Mouse (Mus musculus) lung, embryonic 15.5 days (tissue): ENCODE measurements around the gene Klf12. TPM values are rescaled to one million over a fixed set of nuclear protein-coding genes. Genes with fewer than 3 reads are reported as not detected.

Source experiments
- ATAC-seq: fragments of 200-750 bp; cut with Nextera tagmentation; 2 replicates; pipeline ENCODE4 v1.8.0; 2017; ENCODE audit warnings: moderate number of reproducible peaks, borderline replicate concordance; ENCODE audit not compliant: low FRiP score, low TSS enrichment; ENCODE audit errors: extremely low read depth
- H3K27ac ChIP-seq: fragments of 300-500 bp; sonication (generic); 2 replicates; pipeline ENCODE4 v1.5.1; 2015; ENCODE audit warnings: moderate library complexity, mild to moderate bottlenecking, inconsistent platforms
- H3K27me3 ChIP-seq: fragments of 300-500 bp; sonication (generic); 2 replicates; pipeline ENCODE4 v1.6.1; 2015; ENCODE audit warnings: inconsistent platforms
- H3K36me3 ChIP-seq: fragments of 300-500 bp; sonication (generic); 2 replicates; pipeline ENCODE4 v1.6.1; 2015; ENCODE audit warnings: inconsistent platforms
- H3K4me1 ChIP-seq: fragments of 300-500 bp; sonication (generic); 2 replicates; pipeline ENCODE4 v1.6.1; 2015; ENCODE audit warnings: inconsistent platforms
- H3K4me2 ChIP-seq: fragments of 300-500 bp; sonication (generic); 2 replicates; pipeline ENCODE4 v1.6.1; 2015; ENCODE audit warnings: inconsistent platforms, mild to moderate bottlenecking, moderate library complexity
- H3K4me3 ChIP-seq: fragments of 300-500 bp; sonication (generic); 2 replicates; pipeline ENCODE4 v1.5.1; 2015; ENCODE audit warnings: mild to moderate bottlenecking, inconsistent platforms
- H3K9ac ChIP-seq: fragments of 300-500 bp; sonication (generic); 2 replicates; pipeline ENCODE4 v1.6.1; 2015; ENCODE audit warnings: inconsistent platforms
- H3K9me3 ChIP-seq: fragments of 300-500 bp; sonication (generic); 2 replicates; pipeline ENCODE4 v1.6.1; 2016; ENCODE audit warnings: inconsistent platforms
- WGBS: fragments of 180-500 bp; shearing (Covaris S2); methylation state at CpG from one replicate; pipeline ENCODE4 v1.1.7; 2015; 5-methylcytosine and 5-hydroxymethylcytosine counted together
- polyA plus RNA-seq: library from polyadenylated mRNA; unstranded; fragments of >200 nt; fragmentation: Nextera tagmentation; extraction: Ambion mirVana; gene quantifications from 2 replicates; pipeline ENCODE4 v1.2.1, GENCODE M21; 2015

The Klf12 gene
- polyA plus RNA-seq, 1 experiment from 2014 or later = 11.6 TPM

DNA sequence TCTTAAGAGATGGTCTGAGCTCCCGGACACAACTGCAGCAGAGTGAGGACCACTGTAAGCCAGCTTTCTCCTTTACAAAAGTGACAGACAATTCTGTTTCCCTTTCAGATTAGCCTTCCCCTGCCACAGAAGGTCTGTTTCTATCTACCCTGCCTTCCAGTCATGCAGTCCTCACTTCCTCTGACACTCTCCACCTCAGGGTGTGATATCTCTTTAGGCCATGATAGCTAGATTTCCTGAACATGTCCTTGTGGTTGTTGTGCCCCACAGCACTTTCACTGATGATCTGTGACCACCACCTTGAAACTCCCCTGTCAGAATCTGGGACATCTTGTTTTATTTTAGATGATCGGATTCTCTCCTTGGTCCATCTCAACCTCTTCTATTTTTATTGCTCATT is 437.0 kb downstream of the Klf12 start:
- no peaks in the 10 kb centered on the region for H3K9me3 ChIP-seq
- peaks cover 7% of the 10 kb centered on the region; the same call in 1 of the 2 replicates for H3K4me1 ChIP-seq
- no peak overlapping the region for H3K4me3 ChIP-seq
- 76% methylated on average over 2 of the region's 2 CpGs for WGBS
- no peak overlapping the region for H3K4me2 ChIP-seq
- H3K27ac ChIP-seq = no peak overlapping the region
- H3K9ac ChIP-seq = no peak overlapping the region
- H3K27me3 ChIP-seq = no peaks in the 10 kb centered on the region
- no peaks in the 10 kb centered on the region for H3K36me3 ChIP-seq
- no peak for ATAC-seq

DNA sequence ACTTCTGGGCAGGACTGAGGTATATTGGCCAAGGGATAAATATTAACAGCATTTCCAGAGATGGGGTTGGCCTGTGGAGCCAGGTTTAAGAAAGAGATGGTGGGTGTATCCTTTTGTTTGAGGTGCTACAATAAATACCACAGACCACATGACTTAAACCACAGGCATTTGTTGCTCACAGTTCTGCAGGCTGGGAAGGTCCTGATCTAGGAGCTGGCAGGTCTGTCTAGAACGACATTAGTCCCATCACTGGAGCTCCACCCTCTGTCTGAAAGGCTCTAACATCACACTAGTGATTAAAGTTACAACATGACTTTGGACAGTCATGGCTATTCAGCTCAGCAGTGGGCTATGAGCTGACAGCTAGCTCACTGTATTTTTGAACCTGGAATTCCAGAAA is 457.8 kb downstream of the Klf12 start:
- no peak for ATAC-seq
- Histone ChIP-seq H3K9me3 (no peaks in the 10 kb centered on the region), H3K27ac (no peak overlapping the region), H3K4me1 (no peaks in the 10 kb centered on the region), H3K36me3 (no peaks in the 10 kb centered on the region), H3K27me3 (no peaks in the 10 kb centered on the region), H3K9ac (no peak overlapping the region), H3K4me2 (no peak overlapping the region), H3K4me3 (no peak overlapping the region)
- 34% methylated on average over 1 of the region's 1 CpGs for WGBS
